Mouse (Mus musculus): ENCODE measurements around the gene Cdh8.
"Not testable (repeated sequence)": the region's sequence is repeated elsewhere in the genome, so short reads cannot be mapped to it uniquely, and the experiment has no call there.

The Cdh8 gene

GRCm38 (mm10) chr8:99280375-99280774 lies 135.9 kb downstream of the Cdh8 start:
- DNase-seq (ENCODE audit: low spot score) = no peak

DNA sequence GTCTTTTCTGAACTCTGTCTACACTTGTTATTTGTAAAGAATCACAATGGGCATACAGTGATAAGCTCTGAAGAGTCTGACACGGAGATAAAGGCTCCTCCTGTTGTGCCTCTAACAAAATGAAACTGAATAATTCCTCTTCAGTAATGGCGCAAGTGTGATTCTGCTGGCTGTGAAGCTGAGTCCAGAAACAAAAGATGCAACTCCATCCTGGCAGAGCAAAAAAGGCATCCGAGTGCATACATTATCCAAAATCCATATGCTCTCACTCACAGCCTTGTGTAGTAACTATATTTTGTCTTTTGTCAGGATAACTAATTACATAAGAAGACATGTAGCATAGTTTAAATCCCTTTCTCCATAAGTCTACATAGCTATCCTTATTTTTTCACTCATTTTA lies 149.1 kb downstream of the Cdh8 start:
- no peak for DNase-seq (ENCODE audit: low spot score)

GRCm38 (mm10) chr8:99234372-99234771 lies 181.9 kb downstream of the Cdh8 start:
- no peak for DNase-seq (ENCODE audit: low spot score)

DNA sequence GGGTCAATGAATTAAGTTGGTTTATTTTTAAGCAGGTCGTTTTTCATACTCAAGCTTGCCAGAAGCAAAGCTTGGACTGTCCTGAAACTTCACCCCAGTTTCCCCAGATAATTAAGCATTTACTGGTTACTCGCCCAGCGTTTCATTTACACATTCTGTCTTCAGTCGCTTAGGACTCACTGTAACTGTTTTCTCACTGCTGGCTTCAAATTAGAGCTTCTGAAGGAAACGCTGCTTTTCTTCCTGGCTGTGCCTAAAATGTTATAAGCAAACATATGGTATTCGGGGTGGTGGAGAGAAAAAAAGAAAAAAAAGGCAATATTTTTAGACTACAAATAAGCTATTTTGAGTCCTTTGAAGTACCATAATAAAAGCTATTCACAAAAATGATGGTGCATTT lies 192.6 kb downstream of the Cdh8 start:
- no peak for DNase-seq (ENCODE audit: low spot score)

GRCm38 (mm10) chr8:99205194-99205593 lies 211.1 kb downstream of the Cdh8 start:
- no peak for DNase-seq (ENCODE audit: low spot score)

- DNase-seq (ENCODE audit: low spot score) = no peak
Observed at GRCm38 (mm10) chr8:99190643-99191042, 225.6 kb downstream of the Cdh8 start.

DNA sequence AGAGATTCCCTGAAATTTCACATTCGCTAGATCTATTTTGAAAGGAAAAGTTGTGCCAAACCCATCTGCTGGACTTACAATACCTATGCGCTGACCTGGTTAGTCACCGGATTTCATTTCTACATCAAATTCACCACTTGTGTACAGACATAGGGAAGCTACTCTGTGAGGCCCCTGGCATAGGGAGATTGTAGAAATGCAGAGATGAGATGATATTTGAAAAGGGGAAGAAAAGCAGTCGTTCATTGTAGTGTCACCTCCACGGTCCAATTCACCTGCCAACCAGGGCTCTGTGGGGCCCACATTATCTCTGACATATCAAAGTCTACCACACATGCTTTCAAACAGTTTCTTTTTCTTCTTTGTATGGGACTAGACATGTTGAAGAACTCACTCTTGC lies 229.4 kb downstream of the Cdh8 start:
- DNase-seq (ENCODE audit: low spot score) = no peak

- no peak for DNase-seq (ENCODE audit: low spot score)
Observed at GRCm38 (mm10) chr8:99184186-99184585, 232.1 kb downstream of the Cdh8 start.

- no peak for DNase-seq (ENCODE audit: low spot score)
Observed at GRCm38 (mm10) chr8:99166966-99167365, 249.3 kb downstream of the Cdh8 start.

DNA sequence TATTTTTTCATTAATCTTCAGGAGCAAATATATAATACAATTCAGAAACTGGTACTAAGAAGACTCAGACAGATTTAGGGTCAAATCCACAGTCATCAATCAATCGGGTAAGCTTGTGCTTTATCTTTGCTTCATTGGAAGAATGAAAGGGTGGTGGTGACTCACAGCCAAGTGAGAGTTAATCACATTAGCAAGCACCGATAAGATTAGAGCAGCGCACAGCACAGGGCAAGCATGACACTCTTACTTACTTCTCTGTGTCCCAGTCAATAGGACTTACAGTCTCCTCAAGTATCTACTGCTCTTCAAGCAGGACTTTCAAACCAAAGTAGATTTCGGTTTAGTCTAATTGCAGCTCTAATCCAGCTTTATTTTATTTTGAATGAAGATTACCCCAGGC lies 254.6 kb downstream of the Cdh8 start:
- no peak for DNase-seq (ENCODE audit: low spot score)

GRCm38 (mm10) chr8:99145436-99145835 lies 270.8 kb downstream of the Cdh8 start:
- no peak for DNase-seq (ENCODE audit: low spot score)

GRCm38 (mm10) chr8:99144761-99145160 lies 271.5 kb downstream of the Cdh8 start:
- not testable (repeated sequence) for DNase-seq (ENCODE audit: low spot score)

DNA sequence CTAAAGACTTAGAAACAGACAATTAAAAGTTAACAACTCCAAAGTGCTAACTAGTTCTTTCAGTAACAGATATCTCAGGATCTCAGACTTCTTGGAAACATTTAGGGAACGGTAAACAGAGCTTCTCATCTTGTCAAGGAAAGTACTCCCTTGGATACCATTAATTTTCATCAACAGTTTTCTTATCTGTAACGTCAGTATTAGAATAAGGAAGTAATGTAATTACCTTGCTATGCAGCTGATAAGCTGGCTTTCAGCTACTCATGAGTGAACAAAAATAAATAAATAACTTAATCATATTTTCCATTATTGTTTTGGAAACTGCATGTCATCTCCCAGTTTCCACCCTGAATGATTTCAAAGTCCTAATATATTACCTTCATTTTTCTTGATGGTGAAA lies 317.8 kb downstream of the Cdh8 start:
- DNase-seq (ENCODE audit: low spot score) = no peak

- DNase-seq (ENCODE audit: low spot score) = no peak
Observed at GRCm38 (mm10) chr8:99051344-99051743, 364.9 kb downstream of the Cdh8 start.

- DNase-seq (ENCODE audit: low spot score) = no peak
Observed at GRCm38 (mm10) chr8:99048664-99049363, 367.5 kb downstream of the Cdh8 start.

GRCm38 (mm10) chr8:99040423-99040822 lies 375.8 kb downstream of the Cdh8 start:
- DNase-seq (ENCODE audit: low spot score) = no peak

GRCm38 (mm10) chr8:99031060-99031459 lies 385.2 kb downstream of the Cdh8 start:
- no peak for DNase-seq (ENCODE audit: low spot score)

Measured in ovary, postnatal 36 days (tissue).